20 mouse cellular contexts compared by ENCODE assay signal in genomic region chr9:97282090-97282489, GRCm38 (mm10).
DNase-seq lines count a peak whose midpoint lies in the region; TF ChIP-seq lines count a peak whose summit lies in the region.
"Had no signal": no experiment of that assay in that cellular context is flagged by ENCODE, and none has a peak within 500 bp of the region (broad histone marks: within the 10 kb centered on the region; RNA-seq: fewer than 3 reads in every experiment).

No protein-coding gene starts in this region.

- H3K27me3 ChIP-seq in CH12.LX (replicated peaks) (peaks cover 3% of the 10 kb centered on the region), myocyte (ENCODE audit: control insufficient read depth, insufficient read depth, insufficient read length) (no peaks in the 10 kb centered on the region)
- H3K27me3 ChIP-seq: embryonic facial prominence, embryonic 12.5 days; forebrain, embryonic 13.5 days; forebrain, embryonic 15.5 days had no signal

- intact Hi-C loops in left cerebral cortex, postnatal 25 days (cut with DNase I), result no loop called here

- no peak overlapping the region for H3K27ac ChIP-seq in CH12.LX (ENCODE audit: insufficient read depth, low read depth)
- H3K27ac ChIP-seq: embryonic facial prominence, embryonic 10.5 days; embryonic facial prominence, embryonic 12.5 days; forebrain, embryonic 13.5 days; forebrain, embryonic 15.5 days had no signal

- no peak for TF ChIP-seq EP300 in CH12.LX (IDR thresholded peaks at IDR 0.05; ENCODE audit: low read length)

- no peak overlapping the region for H3K4me2 ChIP-seq in CH12.LX (ENCODE audit: insufficient read depth, low read depth, poor library complexity, severe bottlenecking)
- H3K4me2 ChIP-seq in myocyte (ENCODE audit: low read depth), result peak overlapping the region; percentile 62
- H3K4me2 ChIP-seq: embryonic facial prominence, embryonic 12.5 days; forebrain, embryonic 13.5 days; forebrain, embryonic 15.5 days had no signal

- peaks cover 5% of the 10 kb centered on the region for H3K9me3 ChIP-seq in CH12.LX (replicated peaks; ENCODE audit: low read length)
- H3K9me3 ChIP-seq: embryonic facial prominence, embryonic 10.5 days; embryonic facial prominence, embryonic 12.5 days; forebrain, embryonic 13.5 days; forebrain, embryonic 15.5 days had no signal

- H3K79me2 ChIP-seq in CH12.LX (replicated peaks; ENCODE audit: control insufficient read depth, extremely low read depth, insufficient read depth, poor library complexity, severe bottlenecking) (no peaks in the 10 kb centered on the region), myocyte (ENCODE audit: control insufficient read depth, insufficient read depth) (peaks cover 2% of the 10 kb centered on the region)

- H3K4me3 ChIP-seq in CH12.LX (replicated peaks in 1 of 3; ENCODE audit: low read depth in 2 of 3, low read length in 2 of 3, poor library complexity in 1 of 3) (peak overlapping the region in 1 of 3 experiments; percentile 41), myocyte (no peak overlapping the region)
- H3K4me3 ChIP-seq: embryonic facial prominence, embryonic 10.5 days; embryonic facial prominence, embryonic 12.5 days; forebrain, embryonic 13.5 days; forebrain, embryonic 15.5 days had no signal

- dilution Hi-C loops in CH12.LX (cut with MboI; ENCODE audit: extremely low pct_ligation_motif_present, extremely low pct_unique_long_range_greater_than_20kb, low sequenced_read_pairs), result no loop called here

- DNase-seq in 3T3-L1 (ENCODE audit: low read depth, low spot score), result peak; percentile 5
- peak; percentile 0 for DNase-seq in CH12.LX (ENCODE audit: extremely low read depth)
- no peak for DNase-seq in left cerebral cortex, postnatal 25 days (ENCODE audit: low spot score in 2 of 2)
- no peak for DNase-seq in lung, postnatal 36 days
- DNase-seq: adrenal gland, adult 2 months; adrenal gland, postnatal 10 days; adrenal gland, postnatal 25 days; B cell, adult 2 months; cerebellum, adult 11-12 months; cerebellum, adult 2 months; cerebellum, adult 9-10 months; cerebellum, postnatal 10 days; cerebellum, postnatal 25 days; forebrain, postnatal 0 days had no signal

- TF ChIP-seq RAD21 in CH12.LX (IDR thresholded peaks at IDR 0.05; ENCODE audit: low read depth, low read length), result no peak

- H3K4me1 ChIP-seq in CH12.LX (ENCODE audit: control insufficient read depth in 1 of 2, insufficient read depth in 2 of 2), result 0 out of 4 replicates have a peak, but pooled peaks cover 0 to 4% of the 10 kb centered on the region in 2 experiments
- H3K4me1 ChIP-seq: embryonic facial prominence, embryonic 10.5 days; embryonic facial prominence, embryonic 12.5 days; forebrain, embryonic 13.5 days; forebrain, embryonic 15.5 days had no signal

- H3K36me3 ChIP-seq in CH12.LX (replicated peaks in 1 of 2; ENCODE audit: control insufficient read depth in 1 of 2, insufficient read depth in 1 of 2, low read length in 1 of 2) (no peaks in the 10 kb centered on the region), myocyte (ENCODE audit: control insufficient read depth, insufficient read depth) (peaks cover 8% of the 10 kb centered on the region)
- H3K36me3 ChIP-seq: embryonic facial prominence, embryonic 10.5 days; embryonic facial prominence, embryonic 12.5 days; forebrain, embryonic 15.5 days; G1E had no signal

- no peak for TF ChIP-seq CTCF in CH12.LX (conservative IDR thresholded peaks at IDR 0.05 in 1 of 2, IDR thresholded peaks at IDR 0.05 in 1 of 2; ENCODE audit: low read depth in 2 of 2, low read length in 2 of 2)

- TF ChIP-seq POLR2A in CH12.LX (IDR thresholded peaks at IDR 0.05; ENCODE audit: low read depth, low read length) (no peak), myocyte (IDR thresholded peaks at IDR 0.05; ENCODE audit: insufficient read length, low read depth) (no peak)

- no peak overlapping the region for H3K9ac ChIP-seq in CH12.LX (ENCODE audit: insufficient read depth, low read depth)
- H3K9ac ChIP-seq: embryonic facial prominence, embryonic 12.5 days; forebrain, embryonic 13.5 days; forebrain, embryonic 15.5 days; forebrain, postnatal 0 days had no signal

- in situ Hi-C loops in CH12.LX (cut with MboI; ENCODE audit: low pct_ligation_motif_present, low pct_unique_long_range_greater_than_20kb, low sequenced_read_pairs), result no loop called here

- H3ac ChIP-seq in myocyte (ENCODE audit: control insufficient read depth, insufficient read length), result no peak overlapping the region

TF ChIP-seq in CH12.LX, 34 proteins besides CTCF, POLR2A, EP300 and RAD21:
- TF ChIP-seq KAT2A (IDR thresholded peaks at IDR 0.05; ENCODE audit: insufficient replicate concordance, low read length) (no peak), CHD2 (IDR thresholded peaks at IDR 0.05; ENCODE audit: low read length) (no peak), POLR2AphosphoS2 (IDR thresholded peaks at IDR 0.05; ENCODE audit: low read depth, low read length) (no peak), MAZ (IDR thresholded peaks at IDR 0.05; ENCODE audit: low read depth, low read length) (no peak), ETS1 (conservative IDR thresholded peaks at IDR 0.05; ENCODE audit: low read depth, low read length) (peak; percentile 37; the same call in 1 of the 2 replicates), TBP (conservative IDR thresholded peaks at IDR 0.05; ENCODE audit: low read depth, low read length) (no peak), MAX (IDR thresholded peaks at IDR 0.05; ENCODE audit: low read length) (no peak), JUND (conservative IDR thresholded peaks at IDR 0.05; ENCODE audit: low read depth, low read length) (no peak), IRF4 (IDR thresholded peaks at IDR 0.05; ENCODE audit: low read depth, low read length) (0 out of 2 replicates have a peak, but pooled peaks have one; percentile 11), HCFC1 (IDR thresholded peaks at IDR 0.05; ENCODE audit: low read depth, low read length) (peak; percentile 62), SIN3A (IDR thresholded peaks at IDR 0.05; ENCODE audit: low read length) (no peak), NRF1 (IDR thresholded peaks at IDR 0.05; ENCODE audit: low read depth, low read length) (no peak), SMC3 (IDR thresholded peaks at IDR 0.05; ENCODE audit: low read depth, low read length) (no peak), TCF12 (IDR thresholded peaks at IDR 0.05; ENCODE audit: low read depth, low read length) (no peak), ZNF384 (IDR thresholded peaks at IDR 0.05; ENCODE audit: low read depth, low read length) (peak; percentile 95), ELF1 (IDR thresholded peaks at IDR 0.05; ENCODE audit: low read depth, low read length) (peak; percentile 30; the same call in 1 of the 2 replicates), MEF2A (IDR thresholded peaks at IDR 0.05; ENCODE audit: borderline replicate concordance, low read depth, low read length) (no peak), MAFK (IDR thresholded peaks at IDR 0.05; ENCODE audit: insufficient replicate concordance, low read length) (no peak), MYC (IDR thresholded peaks at IDR 0.05; ENCODE audit: low read depth, low read length) (no peak), BHLHE40 (IDR thresholded peaks at IDR 0.05; ENCODE audit: low read depth, low read length) (no peak), NELFE (IDR thresholded peaks at IDR 0.05; ENCODE audit: low read depth, low read length) (no peak)

TF ChIP-seq in myocyte, 11 proteins besides CTCF, POLR2A, EP300 and RAD21:
- TF ChIP-seq MYOG (IDR thresholded peaks at IDR 0.05; ENCODE audit: control insufficient read depth in 1 of 3, insufficient read depth in 1 of 3, insufficient read length in 2 of 3, low read depth in 2 of 3), result no peak
- TF ChIP-seq MYOD1 (IDR thresholded peaks at IDR 0.05; ENCODE audit: control insufficient read depth in 1 of 3, insufficient read length in 2 of 3, low read depth in 2 of 3), result no peak
- no peak for TF ChIP-seq TCF12 (IDR thresholded peaks at IDR 0.05; ENCODE audit: insufficient read depth, poor library complexity, severe bottlenecking)
- TF ChIP-seq E2F4 (IDR thresholded peaks at IDR 0.05; ENCODE audit: insufficient read depth), result no peak
- TF ChIP-seq CEBPB (IDR thresholded peaks at IDR 0.05; ENCODE audit: insufficient read depth, poor library complexity, severe bottlenecking), result no peak
- no peak for TF ChIP-seq POLR2AphosphoS2 (IDR thresholded peaks at IDR 0.05; ENCODE audit: insufficient read length, low read depth)
- no peak for TF ChIP-seq USF1 (IDR thresholded peaks at IDR 0.05; ENCODE audit: low read depth)
- no peak for TF ChIP-seq REST (IDR thresholded peaks at IDR 0.05; ENCODE audit: insufficient read depth, insufficient read length)
- TF ChIP-seq TCF3 (IDR thresholded peaks at IDR 0.05; ENCODE audit: insufficient read length, low read depth), result no peak

Comparison
In these comparisons a context has a peak if more than half of its experiments do, and no peak if none do; other contexts are left out.
1. DNase-seq: peak in 3T3-L1 (single experiment) and CH12.LX (single experiment); none in left cerebral cortex, postnatal 25 days (0 of 2) and lung, postnatal 36 days (single experiment).